Mouse (Mus musculus) embryonic fibroblast, embryonic 13.5 days (primary cell): ENCODE measurements around the gene Pip5k1c.

ENCODE experiments used
- CTCF ChIP-seq: IDR thresholded peaks from 2 replicates; pipeline ENCODE4 v1.5.1; 2011; ENCODE audit warnings: mild to moderate bottlenecking, control low read depth, low read length, moderate library complexity, borderline replicate concordance; ENCODE audit not compliant: insufficient read depth
- POLR2A ChIP-seq: IDR thresholded peaks from 2 replicates; pipeline ENCODE4 v1.6.1; 2011; ENCODE audit warnings: low read depth, mild to moderate bottlenecking, control low read depth, low read length, moderate library complexity

DNA sequence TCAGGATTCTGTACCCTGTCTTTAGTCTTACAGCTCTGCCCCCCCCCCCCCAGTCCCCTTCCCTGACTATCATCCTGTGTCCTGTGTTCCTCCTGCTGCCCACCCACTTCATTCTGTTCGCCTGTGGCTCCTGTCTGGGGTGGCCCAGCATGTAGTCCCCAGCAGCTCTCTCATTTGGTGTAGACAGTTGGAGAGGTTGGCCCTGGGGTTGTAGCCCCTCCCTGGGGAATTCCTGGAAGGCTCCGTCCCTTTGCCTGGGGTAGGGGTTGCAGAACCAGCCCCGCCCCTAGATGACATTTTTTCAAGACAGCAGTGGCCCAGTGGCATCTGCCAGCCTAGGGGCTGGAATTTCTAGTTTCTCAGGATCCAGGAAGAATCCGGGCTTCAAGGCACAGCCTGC lies 65.4 kb downstream of the Pip5k1c start:
- TF ChIP-seq POLR2A: no peak
- no peak for TF ChIP-seq CTCF
